Mouse (Mus musculus) adipocyte (in vitro differentiated cells): ENCODE data around the gene Adamtsl4.
A peak's percentile ranks its signal among the peaks of the same experiment; 100 is the strongest.
"Not testable (repeated sequence)": the region's sequence is repeated elsewhere in the genome, so short reads cannot be mapped to it uniquely, and the experiment has no call there.

Experiments
- DNase-seq: peaks from one replicate; pipeline ENCODE4 v3.0.0-alpha.2; 2016; ENCODE audit warnings: low spot score

Adamtsl4 gene

DNA sequence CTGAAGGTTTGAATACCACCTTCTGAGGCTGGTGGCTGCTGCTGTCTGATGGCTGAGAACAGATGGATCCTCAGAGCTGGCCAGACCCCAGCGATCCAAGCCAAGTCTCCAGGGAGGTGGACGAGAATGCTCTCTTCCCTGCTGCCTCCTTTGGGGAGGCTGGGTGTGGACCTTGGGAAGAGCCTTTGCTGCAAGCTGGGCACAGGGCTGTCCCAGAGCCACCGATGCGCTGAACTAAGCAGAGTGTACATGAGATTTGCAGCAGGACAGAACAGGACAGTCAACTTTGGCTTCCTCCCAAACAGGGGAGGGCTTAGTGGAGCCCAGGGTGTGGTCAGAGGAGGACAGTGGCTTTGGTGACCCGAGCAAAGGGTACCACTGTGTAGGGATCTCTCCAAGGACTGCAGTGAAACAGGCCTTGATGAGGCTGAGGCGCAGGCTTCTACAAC is 12.5 kb upstream of the Adamtsl4 start:
- peak; percentile 48 for DNase-seq

DNA sequence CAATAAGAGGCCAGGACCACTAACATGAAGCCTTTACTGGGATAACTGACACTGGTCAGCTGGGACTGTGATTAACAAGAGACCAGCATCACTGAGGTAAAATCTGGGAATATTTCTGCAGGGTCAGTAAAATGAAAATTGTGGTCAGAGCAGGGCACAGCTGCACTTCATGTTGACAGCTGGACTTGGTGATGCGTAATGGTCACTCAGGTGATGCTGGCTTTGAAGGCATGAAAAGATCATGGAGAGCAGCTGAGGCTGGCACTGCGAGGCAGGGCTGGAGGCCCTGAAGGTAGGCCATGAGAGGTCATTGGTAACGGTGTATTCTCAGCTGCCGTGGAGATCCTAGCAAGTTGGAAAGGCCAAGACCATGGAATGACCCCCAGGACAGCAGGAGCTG is 10.6 kb upstream of the Adamtsl4 start:
- no peak for DNase-seq

DNA sequence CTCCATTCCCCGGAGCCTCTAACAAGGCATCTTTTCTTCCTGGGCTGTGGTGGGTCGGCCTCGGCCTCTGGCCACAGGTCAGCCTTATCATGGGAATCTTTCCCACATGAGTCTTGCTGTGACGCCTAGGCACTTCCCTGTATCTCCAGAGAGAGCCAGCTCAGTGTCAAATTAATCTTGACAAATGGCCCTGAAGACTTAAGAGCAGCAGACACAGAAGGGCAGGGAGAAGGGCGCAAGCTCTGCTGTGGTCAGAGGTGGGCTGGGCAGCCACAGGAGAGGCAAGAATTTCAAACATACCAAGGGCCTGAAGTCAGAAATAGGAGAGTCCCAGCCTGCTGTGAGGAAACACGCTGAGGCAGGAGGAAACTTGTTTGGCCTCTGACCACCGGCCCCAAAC is 8.6 kb upstream of the Adamtsl4 start:
- peak; percentile 67 for DNase-seq

GRCm38 (mm10) chr3:95695796-95696195 is 8.1 kb upstream of the Adamtsl4 start:
- no peak for DNase-seq

- no peak for DNase-seq
These were observed 7.3 kb upstream of the Adamtsl4 start for GRCm38 (mm10) chr3:95694808-95695703.

DNA sequence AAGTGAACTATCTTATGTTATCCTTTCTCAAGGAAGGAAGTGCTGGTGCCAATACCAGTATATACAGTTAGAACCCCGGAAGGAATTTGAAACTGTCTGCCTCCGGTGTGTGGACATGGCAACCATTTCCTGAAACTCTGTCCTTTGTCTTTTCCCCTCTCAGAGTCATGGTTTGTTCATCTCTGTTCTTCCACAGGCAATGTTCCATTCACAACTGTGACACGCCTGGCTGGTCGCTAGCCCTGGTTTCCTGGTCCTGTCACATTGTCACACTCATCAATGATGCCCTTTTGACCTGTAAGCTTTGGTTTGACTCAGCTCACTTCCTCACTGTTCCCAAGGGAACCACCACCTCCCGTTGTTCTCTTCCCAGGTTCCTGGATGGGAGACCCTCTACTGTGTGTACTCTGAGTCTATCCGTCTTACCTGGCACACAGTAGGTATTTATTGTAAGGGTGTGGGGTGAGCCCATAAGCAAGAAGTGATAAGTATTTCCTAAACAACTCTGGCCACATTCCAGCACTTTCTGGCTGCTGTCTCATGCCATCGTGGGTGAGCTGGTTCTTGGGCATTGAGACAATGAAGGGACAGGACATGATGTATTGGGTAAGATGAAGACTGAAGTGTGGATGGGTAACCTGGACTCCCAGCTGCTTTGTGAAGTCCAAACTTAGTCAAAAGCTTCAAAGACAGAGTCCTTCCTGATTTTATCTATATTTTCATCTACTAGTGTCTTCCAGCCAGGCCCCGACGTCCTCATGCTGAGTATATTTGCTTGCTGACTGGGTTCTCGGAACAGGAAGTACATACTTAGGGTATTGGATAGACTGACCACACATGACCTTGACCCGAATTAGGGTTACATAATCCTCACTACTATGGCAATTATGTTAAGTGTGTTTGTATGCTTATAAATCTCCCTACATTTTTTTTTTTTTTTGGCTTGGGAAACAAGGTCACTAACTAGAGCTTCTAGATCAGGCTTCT is 6.4 kb upstream of the Adamtsl4 start:
- DNase-seq, result no peak

DNA sequence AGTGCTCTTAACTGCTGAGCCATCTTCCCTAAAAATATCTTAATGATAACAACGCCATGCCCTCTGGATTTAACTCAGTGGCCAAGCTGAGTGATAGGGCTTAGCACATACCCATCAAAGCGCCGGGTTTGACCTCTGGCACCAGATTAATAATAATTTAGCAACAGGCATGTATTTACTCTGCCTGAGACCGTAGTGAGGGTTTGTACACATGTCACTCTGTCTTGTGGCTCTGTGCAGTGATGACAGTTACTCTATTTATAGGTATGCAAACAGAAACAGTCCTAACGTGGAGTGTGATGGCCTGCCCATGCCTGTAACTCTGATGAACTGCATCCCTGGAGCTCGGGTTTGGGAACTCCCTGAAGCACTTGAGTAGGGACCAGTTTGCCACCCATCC is 5.0 kb upstream of the Adamtsl4 start:
- no peak for DNase-seq

- not testable (repeated sequence) for DNase-seq
These were observed 2.8 kb upstream of the Adamtsl4 start for GRCm38 (mm10) chr3:95690552-95690951.

DNA sequence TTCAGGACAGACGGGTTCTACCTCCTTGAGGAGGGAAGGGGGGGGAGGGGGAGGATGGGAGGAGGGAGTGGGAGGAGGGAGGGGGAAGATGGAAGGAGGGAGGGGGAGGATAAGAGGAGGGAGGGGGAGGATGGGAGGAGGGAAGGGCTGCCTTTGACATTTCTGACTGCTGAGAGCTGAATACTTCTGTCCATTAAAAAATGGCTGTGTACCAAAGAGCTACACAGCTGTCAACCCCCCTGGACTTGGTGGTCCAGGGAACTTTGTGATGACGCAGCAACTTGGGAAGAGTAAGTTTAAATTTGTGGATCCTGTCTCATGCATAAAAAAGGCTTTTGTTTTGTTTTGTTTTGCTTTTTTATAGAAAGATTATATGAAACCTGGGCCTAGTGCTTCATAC is 2.2 kb upstream of the Adamtsl4 start:
- DNase-seq, result no peak

GRCm38 (mm10) chr3:95689171-95689915 is 1.6 kb upstream of the Adamtsl4 start:
- no peak for DNase-seq

- no peak for DNase-seq
These were observed 571 bp downstream of the Adamtsl4 start for GRCm38 (mm10) chr3:95687168-95687523.

- DNase-seq, result no peak
These were observed 1.1 kb downstream of the Adamtsl4 start for GRCm38 (mm10) chr3:95686492-95687167.

DNA sequence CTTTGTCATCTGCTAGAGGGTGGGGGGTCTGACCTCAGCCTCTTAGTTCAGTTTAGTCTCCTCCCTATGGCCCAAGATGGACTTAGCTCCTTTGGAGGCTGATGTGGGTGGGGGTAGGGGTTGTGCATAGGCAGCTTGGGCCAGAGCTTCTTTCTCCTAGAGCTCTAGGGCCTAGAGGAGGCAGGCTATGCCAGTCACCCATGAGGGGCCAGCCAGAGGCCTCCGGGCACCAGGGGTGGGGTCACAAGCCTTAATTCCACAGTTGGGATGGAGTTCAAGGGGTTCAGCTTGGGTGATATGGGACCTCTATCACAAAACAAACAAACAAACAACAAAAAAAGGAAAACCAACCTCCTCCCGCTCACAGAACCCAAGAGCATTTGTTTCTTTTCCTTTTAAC is 2.0 kb downstream of the Adamtsl4 start:
- no peak for DNase-seq

DNA sequence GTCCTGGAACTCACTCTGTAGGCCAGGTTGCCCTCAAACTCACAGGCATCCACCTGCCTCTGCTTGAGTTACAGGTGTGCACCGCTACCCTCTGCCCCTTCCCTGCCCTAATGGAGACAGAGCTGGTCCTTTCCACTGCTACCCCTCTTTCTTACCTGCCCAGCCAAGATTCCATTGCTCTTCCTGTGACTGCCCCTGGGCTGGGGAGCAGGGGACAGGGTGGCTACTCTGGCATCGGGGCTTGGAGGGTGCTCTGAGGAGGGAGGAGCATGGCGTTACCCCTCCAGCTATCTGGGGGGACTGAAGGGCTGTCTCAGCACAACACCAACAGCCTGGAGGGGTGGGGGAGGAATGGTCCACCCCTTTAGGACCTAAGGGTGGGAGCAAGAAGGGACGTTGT is 2.4 kb downstream of the Adamtsl4 start:
- DNase-seq, result no peak

DNA sequence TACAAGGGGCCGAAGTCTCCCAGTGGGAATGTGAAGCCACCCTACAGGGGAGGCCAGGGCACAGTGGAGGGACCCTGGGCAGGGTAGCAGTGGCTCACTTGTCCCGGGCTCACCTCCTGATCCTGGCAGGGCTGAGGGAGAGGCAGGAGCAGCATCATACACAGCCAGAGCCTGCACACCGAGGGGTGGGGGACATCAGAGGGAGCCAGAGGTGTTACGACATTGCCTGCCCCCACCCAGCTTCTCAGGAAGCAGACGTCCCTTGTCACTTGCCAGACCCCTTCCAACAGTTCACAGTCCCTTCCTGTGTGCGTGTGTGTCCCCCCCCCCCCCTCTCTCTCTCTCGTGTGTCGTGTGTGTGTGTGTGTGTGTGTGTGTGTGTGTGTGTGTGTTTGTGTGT is 2.9 kb downstream of the Adamtsl4 start:
- DNase-seq, result no peak

DNA sequence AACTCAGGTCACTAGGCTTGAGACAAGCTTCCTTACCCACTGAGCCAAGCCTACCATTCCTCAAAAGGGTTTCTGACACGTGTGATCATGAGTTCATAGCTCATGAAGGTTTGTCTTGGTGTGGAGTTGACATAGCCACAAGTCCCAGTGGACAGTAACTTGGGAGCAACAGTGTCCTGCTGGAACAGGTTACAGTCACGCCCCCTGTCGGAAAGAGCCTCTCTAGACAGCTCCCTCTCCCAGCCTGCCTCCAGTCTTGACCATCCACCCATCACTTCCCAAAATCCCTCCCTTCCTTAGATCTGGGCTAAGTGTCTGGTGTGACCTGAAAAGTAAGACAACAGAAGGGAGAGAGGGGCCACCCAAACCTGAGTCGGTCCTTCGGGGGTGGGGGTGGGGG is 4.8 kb downstream of the Adamtsl4 start:
- no peak for DNase-seq

GRCm38 (mm10) chr3:95681365-95681764 is 6.4 kb downstream of the Adamtsl4 start:
- DNase-seq, result no peak

- DNase-seq, result no peak
These were observed 7.0 kb downstream of the Adamtsl4 start for GRCm38 (mm10) chr3:95680673-95681072.

- no peak for DNase-seq
These were observed 8.2 kb downstream of the Adamtsl4 start for GRCm38 (mm10) chr3:95679551-95679950.

- DNase-seq, result no peak
These were observed 10.2 kb downstream of the Adamtsl4 start for GRCm38 (mm10) chr3:95677420-95678090.
